In the genomic region with DNA sequence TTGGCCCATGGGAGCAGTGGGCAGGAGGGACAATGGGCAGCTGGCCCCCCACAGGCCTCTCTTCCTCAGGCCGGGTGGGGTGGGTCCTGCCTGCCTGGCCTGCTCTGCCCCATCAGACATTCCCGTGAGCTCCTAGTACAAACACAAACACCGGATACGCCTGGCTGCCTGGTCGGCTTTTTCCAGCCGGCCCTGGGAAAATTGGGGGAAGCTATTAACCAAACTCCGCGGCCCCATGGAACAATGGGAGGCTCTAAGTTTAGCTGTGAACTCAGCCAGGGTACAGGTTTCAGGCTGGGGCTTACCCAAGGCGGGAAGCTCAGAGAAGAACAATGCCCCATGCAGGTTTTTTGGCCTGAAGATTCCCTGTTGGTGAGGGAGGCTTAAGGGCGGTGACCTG, we compare ENCODE assay signal across 10 mouse cellular contexts. TPM values are rescaled to one million over a fixed set of nuclear protein-coding genes. Genes with fewer than 3 reads are reported as not detected.
A peak's percentile ranks its signal among the peaks of the same experiment; 100 is the strongest.
DNase-seq lines count a peak whose midpoint lies in the region; ATAC-seq and TF ChIP-seq lines count a peak whose summit lies in the region.
"Had no signal": no experiment of that assay in that cellular context is flagged by ENCODE, and none has a peak within 500 bp of the region (broad histone marks: within the 10 kb centered on the region; RNA-seq: fewer than 3 reads in every experiment).

No protein-coding gene starts in this region.

- H3K27ac ChIP-seq in forebrain, embryonic 11.5 days (ENCODE audit: low read depth, low read length): 0 out of 2 replicates have a peak overlapping the region, but pooled peaks have one; percentile 41
- H3K27ac ChIP-seq: liver, embryonic 13.5 days had no signal

- peaks cover 15% of the 10 kb centered on the region for H3K4me1 ChIP-seq in forebrain, embryonic 11.5 days (replicated peaks; ENCODE audit: control insufficient read depth, insufficient read depth, low read length)
- peaks cover 12% of the 10 kb centered on the region for H3K4me1 ChIP-seq in lung, adult 2 months (ENCODE audit: control insufficient read depth, insufficient read depth, low read length)

- peak; percentile 69 for DNase-seq in ZHBTc4 (ENCODE audit: low read depth, low spot score)
- peak; percentile 62 for DNase-seq in forebrain, embryonic 11.5 days (ENCODE audit: low spot score)
- peak; percentile 61 for DNase-seq in heart, postnatal 4 days
- peak; percentile 35 for DNase-seq in lung, adult 2 months
- DNase-seq in urinary bladder, postnatal 14 days (ENCODE audit: low spot score): no peak
- no peak for DNase-seq in testis, postnatal 10 days (ENCODE audit: low spot score)
- DNase-seq in thymus, postnatal 4 days: no peak
- no peak for DNase-seq in layer of hippocampus, postnatal 25 days (ENCODE audit: extremely low spot score in 1 of 2, low spot score in 1 of 2)
- DNase-seq: liver, embryonic 13.5 days had no signal

- 14% methylated on average over 10 of the region's 10 CpGs for WGBS in forebrain, embryonic 11.5 days
- WGBS in lung, adult 2 months: 34% methylated on average over 10 of the region's 10 CpGs

- H3K27me3 ChIP-seq in forebrain, embryonic 11.5 days (ENCODE audit: control insufficient read depth, insufficient read depth, low read length): no peaks in the 10 kb centered on the region
- H3K27me3 ChIP-seq: liver, embryonic 13.5 days had no signal

- H3K9me3 ChIP-seq in forebrain, embryonic 11.5 days (ENCODE audit: control insufficient read depth, low read length): no peaks in the 10 kb centered on the region
- H3K9me3 ChIP-seq: liver, embryonic 13.5 days had no signal

- H3K4me3 ChIP-seq in forebrain, embryonic 11.5 days (ENCODE audit: low read depth, low read length): no peak overlapping the region
- H3K4me3 ChIP-seq in lung, adult 2 months (replicated peaks; ENCODE audit: extremely low read depth, low read depth, low read length): no peak overlapping the region
- H3K4me3 ChIP-seq: liver, embryonic 13.5 days had no signal

- no peak overlapping the region for H3K4me2 ChIP-seq in forebrain, embryonic 11.5 days (ENCODE audit: low read depth, low read length, severe bottlenecking)
- H3K4me2 ChIP-seq: liver, embryonic 13.5 days had no signal

- no peak for TF ChIP-seq POLR2A in lung, adult 2 months (IDR thresholded peaks at IDR 0.05; ENCODE audit: borderline replicate concordance, extremely low read depth, low read depth, low read length)

- no peak for ATAC-seq in forebrain, embryonic 11.5 days (replicated peaks; ENCODE audit: low FRiP score)
- ATAC-seq: Patski had no signal

- TF ChIP-seq CTCF in lung, adult 2 months (IDR thresholded peaks at IDR 0.05; ENCODE audit: insufficient read depth, low read length): no peak

- no peak overlapping the region for H3K9ac ChIP-seq in forebrain, embryonic 11.5 days (ENCODE audit: low read length)
- H3K9ac ChIP-seq: liver, embryonic 13.5 days had no signal

- H3K36me3 ChIP-seq in forebrain, embryonic 11.5 days (ENCODE audit: control insufficient read depth, insufficient read depth, low read length): no peaks in the 10 kb centered on the region; the same call in 1 of the 2 replicates
- H3K36me3 ChIP-seq: liver, embryonic 13.5 days had no signal

RNA-seq across cellular contexts. Expression of a gene that starts 0.7 kb away (rescaled TPM):
- not detected in 2 replicates for polyA plus RNA-seq in forebrain, embryonic 11.5 days (2014; fragmentation: Nextera tagmentation; extraction: Ambion mirVana)
- total RNA-seq in heart, postnatal 4 days (2021): not detected
- polyA plus RNA-seq in lung, adult 2 months (2012; rRNA removed): not detected in 2 replicates
- 1 to 10 TPM in 1 of 2 experiments, under 1 TPM in 1; 0.32 to 1.0 TPM for total RNA-seq in layer of hippocampus, postnatal 25 days (2021)
- polyA plus RNA-seq: liver, embryonic 13.5 days; Patski had no signal

RNA-seq across cellular contexts. Expression of a gene that starts 35.2 kb away (rescaled TPM):
- 0.90 and 1.2 TPM in 2 replicates for polyA plus RNA-seq in forebrain, embryonic 11.5 days (2014; fragmentation: Nextera tagmentation; extraction: Ambion mirVana)
- total RNA-seq in heart, postnatal 4 days (2021): 1 to 10 TPM in 1 of 2 experiments, under 1 TPM in 1; 0.99 to 1.0 TPM
- polyA plus RNA-seq in lung, adult 2 months (2012; rRNA removed): 15.1 and 18.0 TPM in 2 replicates
- total RNA-seq in layer of hippocampus, postnatal 25 days (2021): under 1 TPM; 0.20 to 0.82 TPM

Comparison
In these comparisons a context has a peak if more than half of its experiments do, and no peak if none do; other contexts are left out.
1. DNase-seq: peak in ZHBTc4 (single experiment), forebrain, embryonic 11.5 days (single experiment), heart, postnatal 4 days (single experiment) and lung, adult 2 months (single experiment); none in urinary bladder, postnatal 14 days (single experiment), testis, postnatal 10 days (single experiment), thymus, postnatal 4 days (single experiment) and layer of hippocampus, postnatal 25 days (0 of 2).